Mouse (Mus musculus): ENCODE results near the gene Anapc15.
"Not testable (repeated sequence)": the region's sequence is repeated elsewhere in the genome, so short reads cannot be mapped to it uniquely, and the experiment has no call there.

- not testable (repeated sequence) for TF ChIP-seq CTCF (conservative IDR thresholded peaks at IDR 0.05; ENCODE audit: insufficient read depth, insufficient read length, low read depth, low read length); POLR2A (IDR thresholded peaks at IDR 0.05; ENCODE audit: low read depth, low read length)
Observed at GRCm38 (mm10) chr7:101949008-101949407, 85.5 kb downstream of the Anapc15 start.

Data from kidney, adult 2 months (tissue).